Mouse (Mus musculus) G1E (cell line): Measurements from ENCODE around the gene Zfp316. TPM values are rescaled to one million over a fixed set of nuclear protein-coding genes. Genes with fewer than 3 reads are reported as not detected.

ENCODE experiments used
- ATAC-seq: 2 replicates; pipeline ENCODE4 v1.8.0; 2016; ENCODE audit warnings: mild to moderate bottlenecking; ENCODE audit not compliant: insufficient number of reproducible peaks, poor library complexity, low FRiP score, severe bottlenecking; ENCODE audit errors: extremely low read depth
- DNase-seq: peaks from one replicate; pipeline ENCODE4 v3.0.0; 2012; ENCODE audit warnings: low spot score
- H3K27me3 ChIP-seq: 2 replicates; pipeline ENCODE4 v1.6.1; 2012; ENCODE audit warnings: mild to moderate bottlenecking, low read length, inconsistent platforms; ENCODE audit not compliant: insufficient read depth
- H3K36me3 ChIP-seq: replicated peaks from 2 replicates; pipeline ENCODE3; 2012; ENCODE audit warnings: mild to moderate bottlenecking, inconsistent platforms
- H3K4me1 ChIP-seq: 2 replicates; pipeline ENCODE4 v1.6.1; 2012; ENCODE audit warnings: low read depth, low read length, inconsistent platforms, mixed read lengths; ENCODE audit not compliant: insufficient read depth
- H3K4me3 ChIP-seq: 2 replicates; pipeline ENCODE4 v1.5.1; 2012; ENCODE audit warnings: low read depth, mild to moderate bottlenecking, inconsistent platforms, low read length, moderate library complexity, mixed read lengths
- H3K9me3 ChIP-seq: replicated peaks from 2 replicates; pipeline ENCODE4 v1.6.1; 2012; ENCODE audit warnings: inconsistent platforms
- CTCF ChIP-seq: IDR thresholded peaks from 2 replicates; pipeline ENCODE4 v1.5.1; 2012; ENCODE audit warnings: low read depth, low read length, inconsistent platforms, mixed read lengths
- GATA1 ChIP-seq: IDR thresholded peaks from 2 replicates; pipeline ENCODE4 v1.6.1; 2012; ENCODE audit warnings: borderline replicate concordance, low read length, inconsistent platforms, mixed read lengths
- GATA2 ChIP-seq: IDR thresholded peaks from 2 replicates; pipeline ENCODE4 v1.6.1; 2012; ENCODE audit warnings: low read depth, low read length, inconsistent platforms, borderline replicate concordance
- POLR2AphosphoS5 ChIP-seq: IDR thresholded peaks from 2 replicates; pipeline ENCODE4 v1.6.1; 2012; ENCODE audit warnings: low read depth, low read length, inconsistent platforms; ENCODE audit not compliant: insufficient replicate concordance
- TAL1 ChIP-seq: conservative IDR thresholded peaks from 2 replicates; pipeline ENCODE4 v1.6.1; 2012; ENCODE audit warnings: low read depth, low read length, inconsistent platforms, mixed read lengths
- polyA plus RNA-seq: library from polyadenylated mRNA; stranded (reverse); fragments of >175 nt; gene quantifications from 2 replicates; pipeline ENCODE4 v1.2.3, GENCODE M21; 2012
- total RNA-seq, 2 experiments: library from RNA; stranded (forward) in 1 of 2; stranded (reverse) in 1 of 2; fragments of 200-1000 nt in 1 of 2; fragments of >200 nt in 1 of 2; fragmentation: Nextera tagmentation in 1 of 2; gene quantifications; 2 replicates each; pipeline ENCODE4 v1.2.3; 2014 to 2017

Gene Zfp316
- total and polyA plus RNA-seq, 3 experiments: 2.4 to 8.2 (median 3.4) TPM

DNA sequence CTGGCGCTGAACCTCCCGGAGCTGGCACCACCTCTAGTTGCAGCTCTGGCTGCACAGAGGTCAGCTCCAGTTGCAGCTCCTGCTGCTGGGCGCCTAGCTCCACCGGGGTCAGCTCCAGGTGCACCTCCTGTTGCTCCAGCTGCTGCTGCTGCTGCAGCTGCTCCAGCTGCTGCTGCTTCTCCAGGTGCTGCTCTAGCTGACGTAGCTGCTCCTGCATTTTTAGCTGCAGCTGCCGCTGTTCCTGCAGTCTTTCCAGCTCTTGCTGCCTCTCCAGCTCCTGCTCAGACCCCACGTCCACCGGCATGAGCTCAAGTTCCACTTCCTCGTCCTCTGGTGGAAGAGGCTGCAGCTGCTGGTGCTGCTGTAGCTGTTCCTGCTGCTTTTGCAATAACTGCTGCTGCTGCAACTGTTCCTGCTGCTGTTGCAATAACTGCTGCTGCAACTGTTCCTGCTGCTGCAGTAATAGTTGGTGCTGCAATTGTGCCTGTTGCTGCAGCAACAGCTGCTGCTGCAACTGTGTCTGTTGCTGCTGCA, 18.6 kb upstream of the Zfp316 start:
- Histone ChIP-seq H3K27me3 (peaks cover 35% of the 10 kb centered on the region), H3K36me3 (peaks cover 7% of the 10 kb centered on the region), H3K9me3 (peaks cover 13% of the 10 kb centered on the region), H3K4me1 (no peaks in the 10 kb centered on the region; the same call in 1 of the 2 replicates), H3K4me3 (no peak overlapping the region)
- TF ChIP-seq CTCF (no peak), GATA1 (no peak)
- ATAC-seq (no peak), DNase-seq (no peak)

DNA sequence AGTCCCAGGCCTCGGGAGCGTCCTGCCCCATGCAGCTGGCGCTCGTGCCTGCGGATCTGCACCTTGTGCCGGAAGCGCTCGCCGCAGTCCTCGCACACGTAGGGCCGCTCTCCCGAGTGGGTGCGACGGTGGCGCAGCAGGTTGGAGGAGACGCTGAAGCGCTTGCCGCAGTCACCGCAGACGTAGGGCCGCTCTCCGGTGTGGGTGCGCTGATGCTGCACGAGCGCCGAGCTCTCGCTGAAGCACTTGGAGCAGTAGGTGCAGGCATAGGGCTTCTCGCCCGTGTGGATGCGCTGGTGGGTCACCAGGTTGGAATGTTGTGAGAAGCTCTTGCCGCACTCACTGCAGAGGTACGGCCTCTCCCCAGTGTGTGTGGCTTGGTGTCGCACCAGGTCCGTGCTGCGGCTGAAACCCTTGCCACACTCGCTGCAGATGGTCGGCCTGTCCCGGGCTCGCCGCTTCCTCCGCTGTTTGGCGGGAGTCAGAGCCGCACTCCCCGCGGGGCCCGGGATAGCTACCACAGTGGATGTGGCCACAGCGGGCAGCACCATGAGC, 18.0 kb upstream of the Zfp316 start:
- DNase-seq: no peak
- Histone ChIP-seq H3K4me1 (no peaks in the 10 kb centered on the region; the same call in 1 of the 2 replicates), H3K9me3 (peaks cover 9% of the 10 kb centered on the region), H3K27me3 (peaks cover 38% of the 10 kb centered on the region), H3K36me3 (peaks cover 6% of the 10 kb centered on the region), H3K4me3 (no peak overlapping the region)
- TF ChIP-seq CTCF: no peak
- no peak for TF ChIP-seq GATA2
- TF ChIP-seq GATA1: no peak
- TF ChIP-seq TAL1: no peak
- TF ChIP-seq POLR2AphosphoS5: no peak
- ATAC-seq: no peak

DNA sequence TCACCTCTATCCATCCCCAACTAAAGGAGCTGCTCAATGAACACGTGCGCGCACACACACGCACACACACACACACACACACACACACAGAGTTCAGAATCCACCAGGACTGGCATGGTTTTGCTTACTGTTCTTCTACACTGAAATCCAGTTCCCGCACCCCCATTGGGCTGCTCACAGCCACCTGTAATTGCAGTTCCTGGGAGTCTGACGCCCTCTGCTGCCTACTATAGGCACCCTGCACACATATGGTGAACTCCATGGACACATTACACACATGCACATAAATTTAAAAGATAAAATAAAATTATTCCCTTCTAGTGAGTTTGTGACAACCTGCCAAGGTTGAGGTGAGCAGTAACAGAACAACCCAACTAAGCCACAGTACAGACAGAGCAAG, 14.9 kb upstream of the Zfp316 start:
- H3K27me3 ChIP-seq: peaks cover 56% of the 10 kb centered on the region
- no peak for DNase-seq
- no peaks in the 10 kb centered on the region; the same call in 1 of the 2 replicates for H3K4me1 ChIP-seq
- H3K36me3 ChIP-seq: peaks cover 4% of the 10 kb centered on the region
- H3K4me3 ChIP-seq: no peak overlapping the region
- H3K9me3 ChIP-seq: peaks cover 5% of the 10 kb centered on the region; the same call in 1 of the 2 replicates
- TF ChIP-seq TAL1: no peak
- TF ChIP-seq CTCF: no peak
- no peak for TF ChIP-seq POLR2AphosphoS5
- no peak for TF ChIP-seq GATA1
- TF ChIP-seq GATA2: no peak
- ATAC-seq: no peak; the same call in 1 of the 2 replicates

DNA sequence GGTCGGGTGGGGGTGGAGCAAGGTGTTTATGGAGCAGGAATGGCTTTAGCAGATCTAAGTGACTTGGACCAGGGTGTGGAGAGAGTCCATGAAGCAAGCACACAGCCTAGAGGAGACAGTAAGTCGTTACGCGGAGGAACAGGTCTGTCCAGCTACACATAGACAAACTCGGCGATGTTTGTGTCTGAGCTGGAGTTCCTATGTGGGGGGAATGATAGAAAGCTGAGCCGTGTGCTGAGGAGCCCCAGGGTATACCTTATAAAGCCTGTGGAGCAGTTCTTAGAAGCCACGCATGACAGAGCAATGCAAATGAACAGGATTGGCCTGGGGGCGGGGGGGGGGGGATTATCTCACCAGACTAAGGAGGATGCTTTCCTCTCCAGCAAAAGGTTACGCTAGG, 9.4 kb upstream of the Zfp316 start:
- H3K4me3 ChIP-seq: no peak overlapping the region
- H3K9me3 ChIP-seq: no peaks in the 10 kb centered on the region
- TF ChIP-seq POLR2AphosphoS5: no peak
- no peak for TF ChIP-seq CTCF
- TF ChIP-seq TAL1: no peak
- no peak for TF ChIP-seq GATA1
- no peak for TF ChIP-seq GATA2
- DNase-seq: no peak
- H3K4me1 ChIP-seq: peaks cover 17% of the 10 kb centered on the region
- no peak for ATAC-seq
- no peaks in the 10 kb centered on the region for H3K36me3 ChIP-seq
- peaks cover 68% of the 10 kb centered on the region for H3K27me3 ChIP-seq

DNA sequence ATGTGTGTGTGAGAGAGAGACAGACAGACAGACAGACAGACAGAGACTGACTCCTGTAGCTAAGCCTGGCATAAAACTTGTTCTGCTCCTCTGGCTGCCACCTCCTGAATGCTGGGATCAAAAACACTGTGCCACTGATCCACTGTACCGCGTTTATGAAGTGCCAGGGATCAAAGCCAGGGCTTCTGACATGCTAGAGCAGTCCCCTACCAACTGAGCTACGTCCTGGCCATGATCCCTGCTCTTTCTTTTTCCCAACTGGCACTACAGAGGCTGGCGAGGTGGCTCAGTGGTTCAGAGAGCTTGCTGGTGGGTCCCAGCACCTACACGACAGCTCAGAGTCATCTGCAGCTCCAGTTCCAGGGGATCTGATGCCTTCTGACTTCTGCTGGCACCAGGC, 5.9 kb upstream of the Zfp316 start:
- Histone ChIP-seq H3K4me3 (no peak overlapping the region), H3K9me3 (no peaks in the 10 kb centered on the region), H3K27me3 (peaks cover 49% of the 10 kb centered on the region), H3K36me3 (peaks cover 8% of the 10 kb centered on the region), H3K4me1 (peaks cover 47% of the 10 kb centered on the region)
- DNase-seq (no peak), ATAC-seq (no peak)
- TF ChIP-seq GATA1 (no peak), CTCF (no peak), GATA2 (no peak), TAL1 (no peak), POLR2AphosphoS5 (no peak)

DNA sequence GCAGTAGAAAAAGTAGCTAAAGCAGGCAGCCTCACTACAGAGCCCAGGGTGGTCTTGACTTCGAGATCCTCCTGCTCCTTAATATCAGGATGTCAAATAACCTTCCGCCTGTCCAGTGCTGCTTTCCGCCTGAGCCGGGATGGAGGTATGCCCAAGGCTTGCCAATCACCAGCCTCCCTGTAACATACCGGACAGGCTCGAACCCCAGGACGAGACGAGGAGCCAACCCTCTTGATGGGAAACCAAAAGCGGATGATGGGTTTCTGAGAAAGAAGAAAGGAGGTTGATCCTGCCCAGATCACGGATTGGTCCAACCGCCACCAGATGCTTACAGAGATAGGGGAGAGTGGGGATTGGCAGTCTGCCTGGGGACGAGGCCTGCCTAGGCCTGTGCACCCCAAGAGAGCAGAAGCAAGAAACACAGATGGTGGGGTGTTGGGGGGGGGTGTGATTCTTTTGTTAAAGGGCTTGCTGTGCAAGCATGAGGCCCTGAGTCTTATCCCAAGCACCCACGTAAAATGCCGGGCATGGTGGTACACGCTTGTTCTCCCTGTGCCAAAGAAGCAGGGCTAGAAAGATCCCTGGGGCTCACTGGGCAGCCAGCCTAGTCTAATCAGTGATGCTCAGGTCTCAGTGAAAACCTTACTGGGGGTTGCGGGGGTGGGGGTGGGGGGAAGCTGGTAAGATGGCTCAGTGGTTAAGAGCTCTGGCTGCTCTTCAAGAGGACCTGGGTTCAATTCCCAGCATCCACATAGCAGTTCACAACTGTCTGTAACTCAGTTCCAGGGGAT, 2.9 kb upstream of the Zfp316 start:
- peaks cover 12% of the 10 kb centered on the region for H3K36me3 ChIP-seq
- peak overlapping the region; percentile 33; the same call in 1 of the 2 replicates for H3K4me3 ChIP-seq
- peak; percentile 70 for DNase-seq
- H3K27me3 ChIP-seq: peaks cover 25% of the 10 kb centered on the region
- no peaks in the 10 kb centered on the region for H3K9me3 ChIP-seq
- H3K4me1 ChIP-seq: peaks cover 67% of the 10 kb centered on the region
- ATAC-seq: peak; percentile 65; the same call in 1 of the 2 replicates
- TF ChIP-seq TAL1 (no peak; the same call in 1 of the 2 replicates), POLR2AphosphoS5 (no peak), GATA2 (no peak), CTCF (no peak), GATA1 (no peak)
